ENCODE assay signal across 8 mouse cellular contexts in the genomic region with DNA sequence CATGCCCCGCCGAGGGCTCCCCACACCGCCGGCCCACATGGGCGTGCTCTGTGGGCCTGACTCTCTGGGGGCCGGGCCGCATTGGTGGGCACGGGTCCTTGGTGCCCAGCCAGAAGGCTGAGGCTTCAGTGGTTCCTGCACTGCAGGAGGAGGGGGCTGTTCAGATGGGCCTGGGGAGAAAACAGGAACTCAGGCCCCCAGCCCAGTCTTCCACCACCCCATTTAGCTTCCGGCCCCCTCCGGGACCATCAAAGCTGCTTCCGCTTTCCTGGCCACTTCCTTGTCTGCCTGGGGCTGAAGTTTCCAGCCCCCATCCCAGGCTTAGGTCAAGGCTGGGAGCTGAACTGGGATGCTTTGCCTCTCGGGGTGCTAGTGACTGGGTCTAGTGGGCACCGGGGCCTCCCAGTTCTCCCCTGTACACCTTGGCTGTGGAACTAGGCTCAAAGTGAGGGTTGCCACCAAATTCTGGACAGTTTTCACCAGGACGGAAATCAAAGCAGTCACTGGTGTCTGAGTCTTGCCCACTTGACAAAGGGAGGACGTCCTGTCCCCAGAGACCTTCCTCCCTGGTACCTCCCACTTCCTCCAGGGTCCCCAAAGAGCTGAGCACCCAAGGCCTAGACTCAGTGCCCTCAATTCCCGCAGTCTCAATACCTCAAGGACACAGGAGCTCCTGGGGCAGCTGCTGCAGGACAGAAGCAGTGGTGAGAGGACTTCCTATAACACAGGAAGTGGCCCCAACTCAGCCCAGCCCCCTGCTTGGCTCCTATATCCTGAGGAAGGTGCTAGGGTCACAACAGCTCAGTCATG. TPM values are rescaled to one million over a fixed set of nuclear protein-coding genes. Genes with fewer than 3 reads are reported as not detected.
DNase-seq lines count a peak whose midpoint lies in the region; ATAC-seq and TF ChIP-seq lines count a peak whose summit lies in the region.

No protein-coding gene starts in this region.

- peaks cover 16% of the 10 kb centered on the region for H3K4me1 ChIP-seq in forebrain, embryonic 15.5 days
- H3K4me1 ChIP-seq in forebrain, embryonic 16.5 days (replicated peaks; ENCODE audit: control insufficient read depth, insufficient read depth, low read length), result peaks cover 9% of the 10 kb centered on the region
- H3K4me1 ChIP-seq in cortical plate, adult 2 months (ENCODE audit: control insufficient read depth, insufficient read depth, low read length), result no peaks in the 10 kb centered on the region
- H3K4me1 ChIP-seq in liver, embryonic 13.5 days (replicated peaks), result peaks cover 70% of the 10 kb centered on the region
- H3K4me1 ChIP-seq in small intestine, adult 2 months (ENCODE audit: control insufficient read depth, insufficient read depth, insufficient read length, low read length), result peaks cover 7% of the 10 kb centered on the region

- H3K4me3 ChIP-seq in forebrain, embryonic 15.5 days, result no peak overlapping the region
- no peak overlapping the region for H3K4me3 ChIP-seq in forebrain, embryonic 16.5 days (replicated peaks; ENCODE audit: low read length)
- H3K4me3 ChIP-seq in cortical plate, adult 2 months (ENCODE audit: insufficient read depth, low read length), result no peak overlapping the region
- peak overlapping the region; percentile 85 for H3K4me3 ChIP-seq in liver, embryonic 13.5 days (replicated peaks)
- H3K4me3 ChIP-seq in small intestine, adult 2 months (ENCODE audit: low read depth, low read length), result peak overlapping the region; percentile 57

- DNase-seq in induced T-regulatory cell, adult 2 months (ENCODE audit: low read depth), result peak; percentile 73
- no peak for DNase-seq in liver, embryonic 13.5 days
- no peak for DNase-seq in cerebellum, adult 9-11 months

- 84% methylated on average over 16 of the region's 16 CpGs for WGBS in forebrain, embryonic 15.5 days
- 85% methylated on average over 16 of the region's 16 CpGs for WGBS in forebrain, embryonic 16.5 days
- WGBS in liver, embryonic 13.5 days (ENCODE audit: insufficient replicate concordance), result 30% methylated on average over 16 of the region's 16 CpGs
- 73% methylated on average over 16 of the region's 16 CpGs for WGBS in small intestine, adult 2 months

- H3K4me2 ChIP-seq in forebrain, embryonic 15.5 days (replicated peaks), result no peak overlapping the region
- no peak overlapping the region for H3K4me2 ChIP-seq in forebrain, embryonic 16.5 days (ENCODE audit: low read length)
- peak overlapping the region; percentile 93 for H3K4me2 ChIP-seq in liver, embryonic 13.5 days

- TF ChIP-seq CTCF in cortical plate, adult 2 months (IDR thresholded peaks at IDR 0.05; ENCODE audit: extremely low read depth, insufficient read depth, low read length), result no peak
- no peak for TF ChIP-seq CTCF in small intestine, adult 2 months (IDR thresholded peaks at IDR 0.05; ENCODE audit: extremely low read depth, insufficient read length, insufficient replicate concordance, low read depth, low read length)

- 0 out of 2 replicates have a peak, but pooled peaks have one; percentile 12 for TF ChIP-seq POLR2A in cortical plate, adult 2 months (IDR thresholded peaks at IDR 0.05; ENCODE audit: extremely low read depth, insufficient read depth, low read length)
- TF ChIP-seq POLR2A in small intestine, adult 2 months (IDR thresholded peaks at IDR 0.05; ENCODE audit: low read depth, low read length), result no peak

- no peak overlapping the region for H3K9ac ChIP-seq in forebrain, embryonic 15.5 days (replicated peaks)
- no peak overlapping the region for H3K9ac ChIP-seq in forebrain, embryonic 16.5 days (replicated peaks; ENCODE audit: low read depth, low read length)
- H3K9ac ChIP-seq in liver, embryonic 13.5 days, result peak overlapping the region; percentile 92

- peak overlapping the region; percentile 37 for H3K27ac ChIP-seq in forebrain, embryonic 15.5 days (replicated peaks)
- no peak overlapping the region for H3K27ac ChIP-seq in forebrain, embryonic 16.5 days (ENCODE audit: low read length)
- H3K27ac ChIP-seq in cortical plate, adult 2 months (ENCODE audit: insufficient read depth, low read length), result peak overlapping the region; percentile 88
- peak overlapping the region; percentile 99 for H3K27ac ChIP-seq in liver, embryonic 13.5 days
- peak overlapping the region; percentile 83 for H3K27ac ChIP-seq in small intestine, adult 2 months (ENCODE audit: insufficient read depth, low read depth, low read length)

- H3K9me3 ChIP-seq in forebrain, embryonic 15.5 days, result no peaks in the 10 kb centered on the region
- H3K9me3 ChIP-seq in forebrain, embryonic 16.5 days (ENCODE audit: control insufficient read depth, low read length), result no peaks in the 10 kb centered on the region
- no peaks in the 10 kb centered on the region for H3K9me3 ChIP-seq in liver, embryonic 13.5 days (replicated peaks)

- H3K36me3 ChIP-seq in forebrain, embryonic 15.5 days, result peaks cover 17% of the 10 kb centered on the region
- peaks cover 9% of the 10 kb centered on the region; the same call in 1 of the 2 replicates for H3K36me3 ChIP-seq in forebrain, embryonic 16.5 days (ENCODE audit: control insufficient read depth, insufficient read depth)
- H3K36me3 ChIP-seq in liver, embryonic 13.5 days, result peaks cover 62% of the 10 kb centered on the region
- H3K36me3 ChIP-seq in small intestine, adult 2 months (ENCODE audit: control insufficient read depth, insufficient read depth, low read length), result peaks cover 15% of the 10 kb centered on the region

- H3K27me3 ChIP-seq in forebrain, embryonic 15.5 days, result no peaks in the 10 kb centered on the region
- no peaks in the 10 kb centered on the region for H3K27me3 ChIP-seq in forebrain, embryonic 16.5 days (replicated peaks; ENCODE audit: control insufficient read depth, insufficient read depth, low read length)
- H3K27me3 ChIP-seq in liver, embryonic 13.5 days, result no peaks in the 10 kb centered on the region
- H3K27me3 ChIP-seq in small intestine, adult 2 months (ENCODE audit: control insufficient read depth, insufficient read depth, low read length), result no peaks in the 10 kb centered on the region

- ATAC-seq in forebrain, embryonic 15.5 days (replicated peaks), result no peak
- no peak for ATAC-seq in forebrain, embryonic 16.5 days
- no peak for ATAC-seq in liver, embryonic 13.5 days (ENCODE audit: low read depth)
- ATAC-seq in megakaryocyte-erythroid progenitor cell, adult 5-6 weeks (replicated peaks; ENCODE audit: low FRiP score, low TSS enrichment, poor library complexity, severe bottlenecking), result no peak

RNA-seq across cellular contexts. Expression of a gene that starts 2.4 kb away (rescaled TPM):
- 14.1 and 15.5 TPM in 2 replicates for polyA plus RNA-seq in forebrain, embryonic 15.5 days (2015; fragmentation: Nextera tagmentation; extraction: Ambion mirVana)
- polyA plus RNA-seq in forebrain, embryonic 16.5 days (2015; fragmentation: Nextera tagmentation; extraction: Ambion mirVana), result 14.3 and 15.1 TPM in 2 replicates
- polyA plus RNA-seq in cortical plate, adult 2 months (2012; rRNA removed), result 16.9 and 17.7 TPM in 2 replicates
- polyA plus RNA-seq in liver, embryonic 13.5 days (2015; fragmentation: Nextera tagmentation; extraction: Ambion mirVana), result 23.3 and 24.6 TPM in 2 replicates
- 35.1 and 54.0 TPM in 2 replicates for polyA plus RNA-seq in small intestine, adult 2 months (2012; rRNA removed)
- total RNA-seq in megakaryocyte-erythroid progenitor cell, adult 5-6 weeks (2014; fragmentation: Nextera tagmentation), result 44.7 and 51.2 TPM in 2 replicates
- total RNA-seq in megakaryocyte-erythroid progenitor cell, adult 5-6 weeks (2017), result 16.4 and 16.5 TPM in 2 replicates

RNA-seq across cellular contexts. Expression of a gene that starts 23.9 kb away (rescaled TPM):
- polyA plus RNA-seq in forebrain, embryonic 15.5 days (2015; fragmentation: Nextera tagmentation; extraction: Ambion mirVana), result 34.7 and 38.3 TPM in 2 replicates
- polyA plus RNA-seq in forebrain, embryonic 16.5 days (2015; fragmentation: Nextera tagmentation; extraction: Ambion mirVana), result 37.0 and 41.6 TPM in 2 replicates
- 30.9 and 32.5 TPM in 2 replicates for polyA plus RNA-seq in cortical plate, adult 2 months (2012; rRNA removed)
- 24.5 and 28.8 TPM in 2 replicates for polyA plus RNA-seq in liver, embryonic 13.5 days (2015; fragmentation: Nextera tagmentation; extraction: Ambion mirVana)
- 35.8 and 61.0 TPM in 2 replicates for polyA plus RNA-seq in small intestine, adult 2 months (2012; rRNA removed)
- total RNA-seq in megakaryocyte-erythroid progenitor cell, adult 5-6 weeks (2014; fragmentation: Nextera tagmentation), result 64.8 and 66.0 TPM in 2 replicates
- total RNA-seq in megakaryocyte-erythroid progenitor cell, adult 5-6 weeks (2017), result 36.1 and 49.7 TPM in 2 replicates

RNA-seq across cellular contexts. Expression of a gene that starts 27.4 kb away (rescaled TPM):
- polyA plus RNA-seq in forebrain, embryonic 15.5 days (2015; fragmentation: Nextera tagmentation; extraction: Ambion mirVana), result 12.2 and 13.0 TPM in 2 replicates
- 10.0 and 10.7 TPM in 2 replicates for polyA plus RNA-seq in forebrain, embryonic 16.5 days (2015; fragmentation: Nextera tagmentation; extraction: Ambion mirVana)
- 21.1 and 23.1 TPM in 2 replicates for polyA plus RNA-seq in cortical plate, adult 2 months (2012; rRNA removed)
- polyA plus RNA-seq in liver, embryonic 13.5 days (2015; fragmentation: Nextera tagmentation; extraction: Ambion mirVana), result 13.8 and 15.9 TPM in 2 replicates
- 65.8 and 169 TPM in 2 replicates for polyA plus RNA-seq in small intestine, adult 2 months (2012; rRNA removed)
- total RNA-seq in megakaryocyte-erythroid progenitor cell, adult 5-6 weeks (2014; fragmentation: Nextera tagmentation), result 17.8 and 18.3 TPM in 2 replicates
- total RNA-seq in megakaryocyte-erythroid progenitor cell, adult 5-6 weeks (2017), result 10.9 and 15.8 TPM in 2 replicates

RNA-seq across cellular contexts. Expression of a gene that starts 27.6 kb away (rescaled TPM):
- polyA plus RNA-seq in forebrain, embryonic 15.5 days (2015; fragmentation: Nextera tagmentation; extraction: Ambion mirVana), result 27.6 and 29.1 TPM in 2 replicates
- polyA plus RNA-seq in forebrain, embryonic 16.5 days (2015; fragmentation: Nextera tagmentation; extraction: Ambion mirVana), result 24.1 and 28.7 TPM in 2 replicates
- polyA plus RNA-seq in cortical plate, adult 2 months (2012; rRNA removed), result 59.9 and 60.8 TPM in 2 replicates
- 9.1 and 10.1 TPM in 2 replicates for polyA plus RNA-seq in liver, embryonic 13.5 days (2015; fragmentation: Nextera tagmentation; extraction: Ambion mirVana)
- 85.4 and 150 TPM in 2 replicates for polyA plus RNA-seq in small intestine, adult 2 months (2012; rRNA removed)
- total RNA-seq in megakaryocyte-erythroid progenitor cell, adult 5-6 weeks (2014; fragmentation: Nextera tagmentation), result 55.8 and 72.0 TPM in 2 replicates
- 8.2 and 14.4 TPM in 2 replicates for total RNA-seq in megakaryocyte-erythroid progenitor cell, adult 5-6 weeks (2017)

RNA-seq across cellular contexts. Expression of a gene that starts 43.0 kb away (rescaled TPM):
- polyA plus RNA-seq in forebrain, embryonic 15.5 days (2015; fragmentation: Nextera tagmentation; extraction: Ambion mirVana), result 0.33 TPM in 1 of 2 replicates, not detected in the other
- 0.24 and 0.48 TPM in 2 replicates for polyA plus RNA-seq in forebrain, embryonic 16.5 days (2015; fragmentation: Nextera tagmentation; extraction: Ambion mirVana)
- polyA plus RNA-seq in cortical plate, adult 2 months (2012; rRNA removed), result 0.09 and 0.23 TPM in 2 replicates
- polyA plus RNA-seq in liver, embryonic 13.5 days (2015; fragmentation: Nextera tagmentation; extraction: Ambion mirVana), result 0.21 and 0.46 TPM in 2 replicates
- 0.57 TPM in 1 of 2 replicates, not detected in the other for polyA plus RNA-seq in small intestine, adult 2 months (2012; rRNA removed)
- total RNA-seq in megakaryocyte-erythroid progenitor cell, adult 5-6 weeks (2014; fragmentation: Nextera tagmentation), result not detected in 2 replicates
- 0.19 TPM in 1 of 2 replicates, not detected in the other for total RNA-seq in megakaryocyte-erythroid progenitor cell, adult 5-6 weeks (2017)

Comparison
In these comparisons a context has a peak if more than half of its experiments do, and no peak if none do; other contexts are left out.
1. H3K4me3 ChIP-seq: peak in liver, embryonic 13.5 days (single experiment) and small intestine, adult 2 months (single experiment); none in forebrain, embryonic 15.5 days (single experiment), forebrain, embryonic 16.5 days (single experiment) and cortical plate, adult 2 months (single experiment).